Mouse (Mus musculus) kidney, embryonic 14.5 days (tissue): Measurements from ENCODE around the gene Usp6nl. TPM values are rescaled to one million over a fixed set of nuclear protein-coding genes. Genes with fewer than 3 reads are reported as not detected.

Experiments
- ATAC-seq: fragments of 200-750 bp; cut with Nextera tagmentation; 2 replicates; pipeline ENCODE4 v1.8.0; 2017; ENCODE audit warnings: moderate number of reproducible peaks, mild to moderate bottlenecking, moderate TSS enrichment, moderate library complexity; ENCODE audit not compliant: low FRiP score, low TSS enrichment
- H3K27ac ChIP-seq: fragments of 300-500 bp; sonication (generic); 2 replicates; pipeline ENCODE4 v1.5.1; 2014; ENCODE audit warnings: low read depth, mild to moderate bottlenecking, low read length, moderate library complexity, mixed read lengths
- H3K27me3 ChIP-seq: fragments of 300-500 bp; sonication (generic); 2 replicates; pipeline ENCODE4 v1.6.1; 2014; ENCODE audit warnings: mild to moderate bottlenecking, low read length; ENCODE audit not compliant: control insufficient read depth, insufficient read depth
- H3K36me3 ChIP-seq: fragments of 300-500 bp; sonication (generic); 2 replicates; pipeline ENCODE4 v1.6.1; 2014; ENCODE audit warnings: low read length, mixed read lengths; ENCODE audit not compliant: control insufficient read depth, insufficient read depth
- H3K4me1 ChIP-seq: fragments of 300-500 bp; sonication (generic); 2 replicates; pipeline ENCODE4 v1.6.1; 2014; ENCODE audit warnings: low read length, mixed read lengths; ENCODE audit not compliant: control insufficient read depth, insufficient read depth
- H3K4me2 ChIP-seq: fragments of 300-500 bp; sonication (generic); replicated peaks from 2 replicates; pipeline ENCODE4 v1.6.1; 2014; ENCODE audit warnings: low read depth, mild to moderate bottlenecking, low read length
- H3K4me3 ChIP-seq: fragments of 300-500 bp; sonication (generic); 2 replicates; pipeline ENCODE4 v1.5.1; 2014; ENCODE audit warnings: mild to moderate bottlenecking, low read length
- H3K9ac ChIP-seq: fragments of 300-500 bp; sonication (generic); 2 replicates; pipeline ENCODE4 v1.6.1; 2014; ENCODE audit warnings: low read depth, mild to moderate bottlenecking, low read length, moderate library complexity
- H3K9me3 ChIP-seq: fragments of 300-500 bp; sonication (generic); 2 replicates; pipeline ENCODE4 v1.6.1; 2016; ENCODE audit warnings: low read length; ENCODE audit not compliant: control insufficient read depth
- whole genome bisulfite sequencing: fragments of 180-500 bp; shearing (Covaris S2); extraction: QIAGEN DNeasy Blood & Tissue Kit; methylation state at CpG from one replicate; pipeline ENCODE4 v1.1.7; 2014; 5-methylcytosine and 5-hydroxymethylcytosine counted together
- polyA plus RNA-seq: library from polyadenylated mRNA; unstranded; fragments of >200 nt; fragmentation: Nextera tagmentation; extraction: Ambion mirVana; gene quantifications from 2 replicates; pipeline ENCODE4 v1.2.1, GENCODE M21; 2014

Usp6nl gene
- polyA plus RNA-seq, 1 experiment from 2014 or later = 15.9 TPM

DNA sequence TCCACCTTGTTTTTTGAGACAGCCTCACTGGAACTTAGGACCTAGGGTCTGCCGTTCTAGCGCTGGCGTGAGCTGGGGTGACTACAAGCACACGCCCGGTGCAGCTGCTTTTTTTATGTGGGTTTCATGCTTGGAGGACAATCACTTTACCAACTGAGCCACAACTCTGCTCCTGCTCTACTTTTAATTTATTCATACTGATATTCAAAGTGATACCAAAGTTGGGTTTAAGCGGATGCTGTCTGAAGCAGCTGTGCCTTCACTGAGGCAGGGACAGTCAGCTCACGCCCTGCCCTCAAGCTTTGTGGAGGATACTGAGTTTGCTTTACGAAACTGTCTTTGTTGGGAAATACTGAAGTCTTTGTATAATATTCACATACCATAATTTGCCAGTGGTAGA is 53.6 kb downstream of the Usp6nl start:
- Histone ChIP-seq H3K4me1 (peaks cover 12% of the 10 kb centered on the region), H3K27ac (no peak overlapping the region), H3K36me3 (no peaks in the 10 kb centered on the region), H3K4me2 (no peak overlapping the region), H3K4me3 (no peak overlapping the region), H3K9ac (no peak overlapping the region), H3K9me3 (no peaks in the 10 kb centered on the region), H3K27me3 (no peaks in the 10 kb centered on the region)
- no peak for ATAC-seq
- 84% methylated on average over 8 of the region's 8 CpGs for WGBS

DNA sequence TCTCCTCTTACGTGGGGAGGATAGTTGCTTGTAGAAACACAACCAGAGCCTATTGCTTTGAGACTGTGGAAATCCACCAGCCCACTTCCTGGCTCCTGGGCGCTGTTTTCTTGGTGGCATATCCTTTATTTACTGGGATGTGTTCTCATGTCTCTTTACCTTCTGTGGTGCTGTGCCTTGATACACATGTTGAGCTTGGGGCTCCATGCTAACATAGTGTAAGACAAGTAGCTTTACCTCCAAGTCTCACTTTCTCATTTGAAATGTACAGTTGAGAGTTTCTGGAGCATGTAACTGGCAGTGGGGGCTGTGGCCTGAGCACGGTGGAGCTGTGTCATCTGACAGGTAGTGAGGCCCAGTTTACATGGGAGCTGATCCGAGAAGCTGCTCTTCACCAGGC is 54.5 kb downstream of the Usp6nl start:
- WGBS = 47% methylated on average over 4 of the region's 4 CpGs
- Histone ChIP-seq H3K4me3 (no peak overlapping the region), H3K9me3 (no peaks in the 10 kb centered on the region), H3K27ac (no peak overlapping the region; the same call in 1 of the 2 replicates), H3K4me1 (peaks cover 12% of the 10 kb centered on the region), H3K9ac (no peak overlapping the region), H3K36me3 (no peaks in the 10 kb centered on the region), H3K27me3 (no peaks in the 10 kb centered on the region), H3K4me2 (no peak overlapping the region)
- ATAC-seq = no peak

DNA sequence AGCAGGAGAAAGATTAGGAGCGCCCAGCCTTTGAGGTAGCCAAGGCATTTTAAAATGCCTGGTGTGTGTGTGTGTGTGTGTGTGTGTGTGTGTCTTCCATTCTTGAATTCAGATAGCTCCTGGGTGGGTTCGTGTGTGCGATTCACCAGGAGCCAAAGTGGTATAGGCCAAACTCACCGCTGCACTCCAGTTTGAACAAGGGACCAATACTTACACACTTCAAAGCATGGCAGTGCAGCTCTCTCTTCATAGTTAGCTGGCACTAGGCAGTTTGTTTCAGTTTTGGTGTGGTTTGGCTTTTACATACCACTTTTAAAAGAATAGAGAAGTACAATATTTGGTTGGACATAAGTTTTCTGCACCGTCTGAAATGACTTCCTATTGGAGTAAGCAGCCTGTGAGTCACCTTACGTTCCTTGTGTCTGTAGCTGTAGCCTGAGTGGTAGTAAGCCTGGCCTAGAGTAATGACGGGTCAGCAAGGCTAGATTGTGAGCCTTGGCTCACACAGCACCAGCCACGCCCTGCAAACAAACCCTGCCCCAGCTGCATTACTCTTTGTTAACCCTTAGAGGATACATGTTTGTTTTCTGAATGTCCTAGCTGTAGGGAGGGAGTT is 56.2 kb downstream of the Usp6nl start:
- WGBS = 52% methylated on average over 8 of the region's 8 CpGs
- Histone ChIP-seq H3K9me3 (no peaks in the 10 kb centered on the region), H3K27me3 (no peaks in the 10 kb centered on the region), H3K9ac (no peak overlapping the region), H3K4me2 (no peak overlapping the region), H3K4me1 (peaks cover 12% of the 10 kb centered on the region), H3K27ac (no peak overlapping the region), H3K36me3 (no peaks in the 10 kb centered on the region), H3K4me3 (no peak overlapping the region)
- peak; percentile 61; the same call in 1 of the 2 replicates for ATAC-seq

DNA sequence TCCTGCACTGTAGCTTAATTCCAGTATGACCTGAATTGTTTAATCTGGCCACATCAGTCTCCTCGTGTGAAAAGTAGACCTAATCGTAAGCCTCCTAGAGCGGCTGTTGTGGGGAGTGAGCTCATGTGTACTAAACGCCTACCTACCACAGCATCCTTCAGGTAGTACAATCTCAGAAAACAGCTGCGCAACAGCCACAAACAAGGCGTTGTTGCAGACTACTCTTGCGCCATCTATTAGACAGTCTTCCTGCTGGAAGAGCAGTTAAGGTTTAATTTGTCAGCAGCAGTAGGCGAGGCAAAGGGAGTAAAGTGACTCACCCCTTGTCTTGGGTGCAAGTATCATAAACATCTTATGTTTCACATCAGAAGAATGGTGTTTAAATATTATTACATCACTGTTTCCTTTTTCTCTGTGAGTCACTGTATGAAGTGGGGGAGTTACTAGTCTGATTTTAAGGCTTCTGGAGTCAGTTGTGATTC is 57.3 kb downstream of the Usp6nl start:
- ATAC-seq = no peak
- Histone ChIP-seq H3K4me2 (no peak overlapping the region), H3K9me3 (no peaks in the 10 kb centered on the region), H3K27me3 (no peaks in the 10 kb centered on the region), H3K4me3 (no peak overlapping the region), H3K9ac (no peak overlapping the region), H3K27ac (no peak overlapping the region), H3K36me3 (no peaks in the 10 kb centered on the region), H3K4me1 (peaks cover 14% of the 10 kb centered on the region)
- WGBS = 79% methylated on average over 8 of the region's 8 CpGs

DNA sequence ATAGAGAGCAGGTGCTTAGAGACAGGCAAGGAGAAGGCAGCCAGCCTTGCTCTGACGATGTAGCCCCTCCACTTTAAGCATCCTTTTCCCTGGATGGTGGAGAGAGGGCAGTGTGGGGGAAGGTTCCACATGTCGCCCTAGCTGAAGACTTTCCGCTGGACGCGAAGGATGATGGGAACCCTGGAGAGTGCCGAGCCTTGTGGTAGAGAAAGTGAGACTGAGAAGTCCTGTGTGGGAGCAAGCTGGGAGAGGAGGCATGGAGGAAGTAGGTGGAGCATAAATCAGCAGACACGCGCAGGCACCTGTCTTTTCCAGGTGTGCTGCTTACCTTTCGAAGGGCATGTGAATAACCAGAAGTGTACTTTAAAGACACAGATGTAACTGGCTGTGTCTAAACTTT is 57.9 kb downstream of the Usp6nl start:
- no peaks in the 10 kb centered on the region for H3K9me3 ChIP-seq
- H3K27ac ChIP-seq = no peak overlapping the region
- no peak overlapping the region for H3K4me3 ChIP-seq
- no peak for ATAC-seq
- H3K9ac ChIP-seq = no peak overlapping the region
- peaks cover 15% of the 10 kb centered on the region for H3K4me1 ChIP-seq
- no peaks in the 10 kb centered on the region for H3K27me3 ChIP-seq
- 75% methylated on average over 9 of the region's 9 CpGs for WGBS
- no peak overlapping the region for H3K4me2 ChIP-seq
- H3K36me3 ChIP-seq = no peaks in the 10 kb centered on the region

DNA sequence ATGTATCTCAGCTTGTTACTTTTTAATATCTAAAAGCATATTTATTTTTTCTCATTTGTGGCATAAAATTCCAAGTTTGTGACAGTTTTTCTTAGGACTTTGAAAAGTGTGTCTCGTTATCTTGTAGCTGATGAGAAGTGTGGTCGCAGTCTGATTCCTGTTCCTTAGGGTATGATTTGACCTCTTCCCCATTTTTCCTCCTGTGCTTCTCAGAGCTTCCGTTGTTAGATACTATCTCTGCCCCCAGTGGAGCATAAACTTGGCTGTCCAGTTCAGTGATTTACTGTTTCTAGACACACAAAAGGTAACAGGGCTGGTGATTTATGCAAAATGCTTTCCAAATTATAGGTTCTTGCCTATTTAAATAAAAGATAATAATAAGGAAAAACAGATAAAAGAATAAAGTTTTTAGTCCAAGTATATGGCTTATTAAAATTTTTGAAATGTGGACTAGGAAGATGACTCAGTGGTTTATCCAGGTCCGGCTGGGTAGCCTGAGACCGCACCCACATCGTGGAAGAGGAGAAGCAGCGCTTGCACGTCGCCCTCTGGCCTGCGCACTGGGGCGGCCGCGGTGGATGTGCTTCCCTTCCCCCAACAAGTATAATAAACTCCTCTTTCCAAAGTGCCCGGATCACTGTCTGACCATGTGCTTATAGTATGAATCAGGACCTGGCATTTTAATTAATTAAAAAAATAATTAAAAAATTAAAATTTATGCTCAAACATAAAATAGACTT is 62.1 kb downstream of the Usp6nl start:
- H3K27ac ChIP-seq = no peak overlapping the region
- 0 out of 2 replicates have a peak, but pooled peaks cover 9% of the 10 kb centered on the region for H3K4me1 ChIP-seq
- 57% methylated on average over 14 of the region's 14 CpGs for WGBS

DNA sequence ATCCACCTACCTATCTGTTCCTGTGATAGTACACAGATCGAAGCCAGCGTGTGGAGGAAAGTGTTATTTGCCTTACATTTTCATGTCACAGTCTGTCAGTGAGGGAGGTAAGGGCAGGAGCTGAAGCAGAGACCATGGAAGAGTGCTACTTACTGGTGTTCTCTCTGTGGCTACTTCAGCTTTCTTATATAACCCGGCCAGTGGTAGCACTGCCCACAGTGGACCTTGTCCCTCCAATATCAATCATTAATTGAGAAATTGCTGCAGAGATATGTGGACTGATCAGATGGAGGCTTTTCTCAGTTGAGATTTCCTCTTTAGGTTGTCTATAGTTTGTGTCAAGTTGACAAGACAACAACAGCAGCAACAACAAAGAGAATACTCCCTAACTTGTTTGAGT is 66.7 kb downstream of the Usp6nl start:
- H3K27ac ChIP-seq = no peak overlapping the region
- 0 out of 2 replicates have a peak, but pooled peaks cover 2% of the 10 kb centered on the region for H3K4me1 ChIP-seq
- no peaks in the 10 kb centered on the region for H3K27me3 ChIP-seq
- H3K4me3 ChIP-seq = no peak overlapping the region
- H3K4me2 ChIP-seq = no peak overlapping the region
- no peak for ATAC-seq
- WGBS = 84% methylated on average over 3 of the region's 3 CpGs
- H3K36me3 ChIP-seq = peaks cover 3% of the 10 kb centered on the region; the same call in 1 of the 2 replicates
- H3K9me3 ChIP-seq = no peaks in the 10 kb centered on the region
- H3K9ac ChIP-seq = no peak overlapping the region

More for the DNA sequence above, 62.1 kb downstream of the Usp6nl start:
- no peaks in the 10 kb centered on the region for H3K27me3 ChIP-seq
- H3K36me3 ChIP-seq = no peaks in the 10 kb centered on the region
- no peak overlapping the region for H3K4me2 ChIP-seq
- no peaks in the 10 kb centered on the region for H3K9me3 ChIP-seq
- peak; percentile 48 for ATAC-seq
- H3K4me3 ChIP-seq = no peak overlapping the region
- no peak overlapping the region for H3K9ac ChIP-seq

DNA sequence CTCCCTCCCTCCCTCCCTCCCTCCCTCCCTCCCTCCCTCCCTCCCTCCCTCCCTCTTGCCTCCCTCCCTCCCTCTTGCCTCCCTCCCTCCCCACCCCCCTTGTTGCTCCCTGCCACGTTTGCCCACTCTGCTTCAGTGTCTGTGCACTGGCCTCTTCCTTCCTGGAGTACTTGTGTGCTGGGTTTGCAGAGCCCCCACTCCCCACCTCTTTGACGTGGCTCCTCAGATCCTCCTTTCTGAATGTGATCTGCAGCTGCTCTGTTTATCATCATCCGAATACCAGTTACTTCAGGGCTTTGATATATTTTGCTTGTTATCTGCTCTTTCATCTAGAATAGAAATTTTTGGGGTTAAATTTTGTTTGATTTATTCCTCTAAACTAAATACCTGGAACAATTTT is 68.8 kb downstream of the Usp6nl start:
- Histone ChIP-seq H3K36me3 (peaks cover 3% of the 10 kb centered on the region; the same call in 1 of the 2 replicates), H3K4me1 (no peaks in the 10 kb centered on the region), H3K4me2 (no peak overlapping the region), H3K9me3 (no peaks in the 10 kb centered on the region), H3K9ac (no peak overlapping the region), H3K27ac (no peak overlapping the region), H3K27me3 (no peaks in the 10 kb centered on the region), H3K4me3 (no peak overlapping the region)
- no peak for ATAC-seq
- 45% methylated on average over 3 of the region's 3 CpGs for WGBS

DNA sequence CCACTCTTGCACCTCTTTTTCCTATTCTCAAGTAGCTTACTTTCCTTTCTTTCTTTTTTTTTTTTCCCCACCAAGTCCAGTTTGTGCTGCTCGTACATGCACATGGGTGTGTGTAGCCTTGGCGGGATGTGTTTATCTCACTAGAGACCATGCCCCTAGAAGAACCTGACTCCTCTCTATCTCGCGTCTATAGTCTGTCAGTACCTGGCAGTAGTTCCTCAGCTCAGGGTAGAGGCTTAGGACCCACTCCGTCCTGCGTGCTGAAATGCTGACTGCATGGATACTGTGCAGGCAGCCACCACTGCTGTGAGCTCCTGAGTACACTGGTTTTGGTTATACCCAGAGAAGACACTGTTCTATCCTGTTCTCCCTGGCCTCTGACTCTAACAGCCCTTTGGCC is 69.5 kb downstream of the Usp6nl start:
- Histone ChIP-seq H3K36me3 (peaks cover 3% of the 10 kb centered on the region; the same call in 1 of the 2 replicates), H3K4me3 (no peak overlapping the region), H3K9ac (no peak overlapping the region), H3K4me1 (no peaks in the 10 kb centered on the region), H3K9me3 (no peaks in the 10 kb centered on the region), H3K27me3 (no peaks in the 10 kb centered on the region), H3K27ac (no peak overlapping the region), H3K4me2 (no peak overlapping the region)
- WGBS = 91% methylated on average over 6 of the region's 6 CpGs
- ATAC-seq = no peak
